Mouse (Mus musculus) heart, adult 9 months (tissue): ENCODE results near the gene Tbxas1.
A peak's percentile ranks its signal among the peaks of the same experiment; 100 is the strongest.

Source experiments
- DNase-seq, 2 experiments: peaks; one replicate each; pipeline ENCODE4 v3.0.0; 2022; ENCODE audit warnings: low spot score in 2 of 2

Tbxas1 gene

GRCm38 (mm10) chr6:38923450-38923849 is 48.2 kb downstream of the Tbxas1 start:
- DNase-seq, result no peak

GRCm38 (mm10) chr6:38923870-38924817 is 48.9 kb downstream of the Tbxas1 start:
- no peak for DNase-seq

GRCm38 (mm10) chr6:38925719-38926118 is 50.5 kb downstream of the Tbxas1 start:
- DNase-seq, result no peak

GRCm38 (mm10) chr6:38926135-38926962 is 51.1 kb downstream of the Tbxas1 start:
- DNase-seq, result no peak

GRCm38 (mm10) chr6:38926963-38927361 is 51.8 kb downstream of the Tbxas1 start:
- DNase-seq, result no peak

- no peak for DNase-seq
Measured at GRCm38 (mm10) chr6:38928489-38928888, 53.3 kb downstream of the Tbxas1 start.

- no peak for DNase-seq
Measured at GRCm38 (mm10) chr6:38936009-38936408, 60.8 kb downstream of the Tbxas1 start.

- DNase-seq, result peak; percentile 27 to 37
Measured at GRCm38 (mm10) chr6:38938421-38938820, 63.2 kb downstream of the Tbxas1 start.

GRCm38 (mm10) chr6:38939096-38939495 is 63.9 kb downstream of the Tbxas1 start:
- no peak for DNase-seq

- DNase-seq, result peak; percentile 36 to 69
Measured at GRCm38 (mm10) chr6:38941016-38941415, 65.8 kb downstream of the Tbxas1 start.

- no peak for DNase-seq
Measured at GRCm38 (mm10) chr6:38942771-38943170, 67.6 kb downstream of the Tbxas1 start.

GRCm38 (mm10) chr6:38944392-38944791 is 69.2 kb downstream of the Tbxas1 start:
- DNase-seq, result no peak

- no peak for DNase-seq
Measured at GRCm38 (mm10) chr6:38944826-38945225, 69.6 kb downstream of the Tbxas1 start.

- DNase-seq, result no peak
Measured at GRCm38 (mm10) chr6:38945681-38946080, 70.5 kb downstream of the Tbxas1 start.

- peak in 1 of 2 experiments; percentile 9 for DNase-seq
Measured at GRCm38 (mm10) chr6:38947282-38947681, 72.1 kb downstream of the Tbxas1 start.

GRCm38 (mm10) chr6:38949683-38950161 is 74.5 kb downstream of the Tbxas1 start:
- DNase-seq, result peak; percentile 12 to 38

GRCm38 (mm10) chr6:38950341-38950740 is 75.1 kb downstream of the Tbxas1 start:
- no peak for DNase-seq

- DNase-seq, result no peak
Measured at GRCm38 (mm10) chr6:38950838-38951237, 75.6 kb downstream of the Tbxas1 start.

- DNase-seq, result no peak
Measured at GRCm38 (mm10) chr6:38956641-38957040, 81.4 kb downstream of the Tbxas1 start.

- DNase-seq, result no peak
Measured at GRCm38 (mm10) chr6:38957246-38957645, 82.0 kb downstream of the Tbxas1 start.

GRCm38 (mm10) chr6:38959502-38959901 is 84.3 kb downstream of the Tbxas1 start:
- DNase-seq, result no peak

- no peak for DNase-seq
Measured at GRCm38 (mm10) chr6:38960367-38960766, 85.2 kb downstream of the Tbxas1 start.
